Mouse (Mus musculus): Measurements from ENCODE around the gene Tlx2.

GRCm38 (mm10) chr6:83108762-83109668 is 38.9 kb upstream of the Tlx2 start, which contains the start of gene Mrpl53:
- TF ChIP-seq TCF12 (IDR thresholded peaks at IDR 0.05; ENCODE audit: insufficient read depth, poor library complexity, severe bottlenecking), result no peak
- peak; percentile 81 for TF ChIP-seq POLR2AphosphoS2 (IDR thresholded peaks at IDR 0.05; ENCODE audit: insufficient read length, low read depth)
- TF ChIP-seq POLR2A (IDR thresholded peaks at IDR 0.05; ENCODE audit: insufficient read length, low read depth), result peak; percentile 59
